Mouse (Mus musculus): ENCODE measurements around the gene Fgfr2.

The Fgfr2 gene

GRCm38 (mm10) chr7:130866640-130867039 is 2256.5 kb downstream of the Fgfr2 start:
- DNase-seq (ENCODE audit: low read depth, low spot score), result no peak

GRCm38 (mm10) chr7:130865613-130866591 is 2257.2 kb downstream of the Fgfr2 start, which contains the start of gene Plekha1:
Gene Plekha1, plus strand, starts transcription at chr7:130865756.
- peak; percentile 99 for DNase-seq (ENCODE audit: low read depth, low spot score)

GRCm38 (mm10) chr7:130864711-130865110 is 2258.4 kb downstream of the Fgfr2 start:
- no peak for DNase-seq (ENCODE audit: low read depth, low spot score)

- DNase-seq (ENCODE audit: low read depth, low spot score), result no peak
These were observed 2260.6 kb downstream of the Fgfr2 start for GRCm38 (mm10) chr7:130862501-130862900.

- DNase-seq (ENCODE audit: low read depth, low spot score), result peak; percentile 65
These were observed 2262.4 kb downstream of the Fgfr2 start for GRCm38 (mm10) chr7:130860721-130861142.

- DNase-seq (ENCODE audit: low read depth, low spot score), result no peak
These were observed 2263.2 kb downstream of the Fgfr2 start for GRCm38 (mm10) chr7:130859926-130860325.

- DNase-seq (ENCODE audit: low read depth, low spot score), result no peak
These were observed 2265.2 kb downstream of the Fgfr2 start for GRCm38 (mm10) chr7:130857973-130858372.

- no peak for DNase-seq (ENCODE audit: low read depth, low spot score)
These were observed 2267.5 kb downstream of the Fgfr2 start for GRCm38 (mm10) chr7:130855681-130856080.

- no peak for DNase-seq (ENCODE audit: low read depth, low spot score)
These were observed 2268.4 kb downstream of the Fgfr2 start for GRCm38 (mm10) chr7:130854684-130855292.

GRCm38 (mm10) chr7:130847164-130847718 is 2275.9 kb downstream of the Fgfr2 start:
- DNase-seq (ENCODE audit: low read depth, low spot score), result no peak

GRCm38 (mm10) chr7:130839380-130840100 is 2283.6 kb downstream of the Fgfr2 start:
- DNase-seq (ENCODE audit: low read depth, low spot score), result no peak

GRCm38 (mm10) chr7:130838658-130839025 is 2284.5 kb downstream of the Fgfr2 start:
- DNase-seq (ENCODE audit: low read depth, low spot score), result no peak

GRCm38 (mm10) chr7:130837941-130838657 is 2285.1 kb downstream of the Fgfr2 start:
- DNase-seq (ENCODE audit: low read depth, low spot score), result no peak

GRCm38 (mm10) chr7:130836066-130836465 is 2287.1 kb downstream of the Fgfr2 start:
- no peak for DNase-seq (ENCODE audit: low read depth, low spot score)

GRCm38 (mm10) chr7:130834958-130835861 is 2287.9 kb downstream of the Fgfr2 start:
- DNase-seq (ENCODE audit: low read depth, low spot score), result no peak

- no peak for DNase-seq (ENCODE audit: low read depth, low spot score)
These were observed 2288.9 kb downstream of the Fgfr2 start for GRCm38 (mm10) chr7:130834299-130834698.

- DNase-seq (ENCODE audit: low read depth, low spot score), result no peak
These were observed 2291.6 kb downstream of the Fgfr2 start for GRCm38 (mm10) chr7:130831586-130831985.

- no peak for DNase-seq (ENCODE audit: low read depth, low spot score)
These were observed 2294.7 kb downstream of the Fgfr2 start for GRCm38 (mm10) chr7:130828475-130828874.

GRCm38 (mm10) chr7:130827844-130828403 is 2295.2 kb downstream of the Fgfr2 start:
- DNase-seq (ENCODE audit: low read depth, low spot score), result no peak

- no peak for DNase-seq (ENCODE audit: low read depth, low spot score)
These were observed 2295.7 kb downstream of the Fgfr2 start for GRCm38 (mm10) chr7:130827431-130827830.
